Mouse (Mus musculus) lung, postnatal 0 days (tissue): ENCODE results near the gene Inka1. TPM values are rescaled to one million over a fixed set of nuclear protein-coding genes. Genes with fewer than 3 reads are reported as not detected.
A peak's percentile ranks its signal among the peaks of the same experiment; 100 is the strongest.

Experiments used
- ATAC-seq: fragments of 200-750 bp; cut with Nextera tagmentation; 2 replicates; pipeline ENCODE4 v1.8.0; 2017; ENCODE audit warnings: moderate library complexity
- DNase-seq: peaks from one replicate; pipeline ENCODE4 v3.0.0-alpha.2; 2016; ENCODE audit warnings: low spot score
- H3K27ac ChIP-seq: fragments of 300-500 bp; sonication (generic); 2 replicates; pipeline ENCODE4 v1.5.1; 2014; ENCODE audit warnings: antibody characterized with exemption, mild to moderate bottlenecking, low read length, mixed read lengths
- H3K27me3 ChIP-seq: fragments of 300-500 bp; sonication (generic); replicated peaks from 2 replicates; pipeline ENCODE4 v1.6.1; 2014; ENCODE audit warnings: low read length, mixed read lengths; ENCODE audit not compliant: insufficient read depth
- H3K36me3 ChIP-seq: fragments of 300-500 bp; sonication (generic); 2 replicates; pipeline ENCODE4 v1.6.1; 2014; ENCODE audit warnings: low read length, mixed read lengths; ENCODE audit not compliant: insufficient read depth
- H3K4me1 ChIP-seq: fragments of 300-500 bp; sonication (generic); 2 replicates; pipeline ENCODE4 v1.6.1; 2014; ENCODE audit warnings: antibody characterized with exemption, low read depth, low read length, mixed read lengths; ENCODE audit not compliant: insufficient read depth
- H3K4me2 ChIP-seq: fragments of 300-500 bp; sonication (generic); replicated peaks from 2 replicates; pipeline ENCODE4 v1.6.1; 2014; ENCODE audit warnings: low read depth, mild to moderate bottlenecking, low read length, moderate library complexity, mixed read lengths
- H3K4me3 ChIP-seq: fragments of 300-500 bp; sonication (generic); 2 replicates; pipeline ENCODE4 v1.5.1; 2014; ENCODE audit warnings: low read depth, low read length
- H3K9ac ChIP-seq: fragments of 300-500 bp; sonication (generic); replicated peaks from 2 replicates; pipeline ENCODE4 v1.6.1; 2014; ENCODE audit warnings: low read depth, mild to moderate bottlenecking
- H3K9me3 ChIP-seq: fragments of 300-500 bp; sonication (generic); 2 replicates; pipeline ENCODE4 v1.6.1; 2016; ENCODE audit warnings: low read length, mixed read lengths
- CTCF ChIP-seq: IDR thresholded peaks from 2 replicates; pipeline ENCODE4 v1.5.1; 2016; ENCODE audit warnings: antibody characterized with exemption, mild to moderate bottlenecking
- EP300 ChIP-seq: IDR thresholded peaks from 2 replicates; pipeline ENCODE4 v1.6.1; 2016; ENCODE audit warnings: antibody characterized with exemption, mild to moderate bottlenecking, control low read depth
- WGBS: fragments of 180-500 bp; shearing (Covaris S2); extraction: QIAGEN DNeasy Blood & Tissue Kit; methylation state at CpG from one replicate; pipeline ENCODE4 v1.1.7; 2014; 5-methylcytosine and 5-hydroxymethylcytosine counted together
- polyA plus RNA-seq: library from polyadenylated mRNA; unstranded; fragments of >200 nt; fragmentation: Nextera tagmentation; extraction: Ambion mirVana; gene quantifications from 2 replicates; pipeline ENCODE4 v1.2.1, GENCODE M21; 2015

Inka1 gene
- polyA plus RNA-seq, 1 experiment from 2014 or later, result 65.0 TPM

- DNase-seq (no peak), ATAC-seq (no peak)
- Histone ChIP-seq H3K9me3 (no peaks in the 10 kb centered on the region), H3K36me3 (no peaks in the 10 kb centered on the region), H3K4me3 (peak overlapping the region; percentile 28), H3K4me1 (peaks cover 4% of the 10 kb centered on the region; the same call in 1 of the 2 replicates), H3K27me3 (peaks cover 6% of the 10 kb centered on the region; the same call in 1 of the 2 replicates), H3K4me2 (peak overlapping the region; percentile 66), H3K9ac (peak overlapping the region; percentile 16; the same call in 1 of the 2 replicates), H3K27ac (no peak overlapping the region)
- TF ChIP-seq EP300 (no peak), CTCF (no peak)
- 5% methylated on average over 28 of the region's 29 CpGs for WGBS
Measured at GRCm38 (mm10) chr9:107936215-107936822, 49.4 kb downstream of the Inka1 start.

- peak overlapping the region; percentile 16; the same call in 1 of the 2 replicates for H3K9ac ChIP-seq
- no peak for DNase-seq
- H3K4me3 ChIP-seq, result peak overlapping the region; percentile 28
- H3K27ac ChIP-seq, result no peak overlapping the region
- TF ChIP-seq EP300, result no peak
- TF ChIP-seq CTCF, result no peak
- WGBS, result 1% methylated on average over 33 of the region's 41 CpGs
- H3K36me3 ChIP-seq, result no peaks in the 10 kb centered on the region
- peaks cover 4% of the 10 kb centered on the region; the same call in 1 of the 2 replicates for H3K4me1 ChIP-seq
- ATAC-seq, result no peak
- peaks cover 6% of the 10 kb centered on the region; the same call in 1 of the 2 replicates for H3K27me3 ChIP-seq
- H3K9me3 ChIP-seq, result no peaks in the 10 kb centered on the region
- peak overlapping the region; percentile 66 for H3K4me2 ChIP-seq
Measured at GRCm38 (mm10) chr9:107935790-107936214, 49.9 kb downstream of the Inka1 start.

GRCm38 (mm10) chr9:107935374-107935773 is 50.3 kb downstream of the Inka1 start, which contains the start of gene Camkv:
Gene Camkv (plus strand): TSS chr9:107935674.
- no peak for ATAC-seq
- Histone ChIP-seq H3K36me3 (no peaks in the 10 kb centered on the region), H3K27ac (no peak within 1 kb of the TSS), H3K4me3 (peak within 1 kb of the TSS; percentile 28), H3K4me2 (peak within 1 kb of the TSS; percentile 66), H3K4me1 (peaks cover 4% of the 10 kb centered on the region; the same call in 1 of the 2 replicates), H3K27me3 (peaks cover 6% of the 10 kb centered on the region; the same call in 1 of the 2 replicates), H3K9ac (peak within 1 kb of the TSS; percentile 16; the same call in 1 of the 2 replicates), H3K9me3 (no peaks in the 10 kb centered on the region)
- TF ChIP-seq CTCF (no peak), EP300 (no peak)
- DNase-seq, result no peak
- WGBS, result 15% methylated on average over 3 of the region's 3 CpGs

Other genes with a start within 250 kb of the Inka1 start
- gene Rbm5, start 214.9 kb downstream of the Inka1 start, polyA plus RNA-seq, result 119 and 128 TPM in 2 replicates
- 35.6 and 40.9 TPM in 2 replicates for gene Rbm6, start 112.6 kb downstream of the Inka1 start, polyA plus RNA-seq
- gene Mon1a, start 97.7 kb downstream of the Inka1 start, polyA plus RNA-seq, result 12.3 and 12.8 TPM in 2 replicates
- gene Mst1r, start 79.0 kb downstream of the Inka1 start, polyA plus RNA-seq, result 3.1 and 3.5 TPM in 2 replicates
- gene Actl11, start 57.4 kb downstream of the Inka1 start, polyA plus RNA-seq, result not detected in 2 replicates
- gene Camkv, start 50.2 kb downstream of the Inka1 start, polyA plus RNA-seq, result 0.12 and 0.35 TPM in 2 replicates
- gene Traip, start 35.7 kb downstream of the Inka1 start, polyA plus RNA-seq, result 2.2 and 2.6 TPM in 2 replicates
- 33.2 and 33.3 TPM in 2 replicates for gene Uba7, start 10.4 kb downstream of the Inka1 start, polyA plus RNA-seq
- gene Gm20661, start 2.8 kb downstream of the Inka1 start, polyA plus RNA-seq, result 1.8 and 3.6 TPM in 2 replicates
- gene Cdhr4, start 6.6 kb upstream of the Inka1 start, polyA plus RNA-seq, result 7.8 and 8.9 TPM in 2 replicates
- gene Gm20662, start 10.5 kb upstream of the Inka1 start, polyA plus RNA-seq, result 0.17 and 0.44 TPM in 2 replicates
- gene Ip6k1, start 16.6 kb upstream of the Inka1 start, polyA plus RNA-seq, result 52.0 and 53.9 TPM in 2 replicates
- gene Gmppb, start 63.4 kb upstream of the Inka1 start, polyA plus RNA-seq, result 25.5 and 26.5 TPM in 2 replicates
- 1.6 and 1.7 TPM in 2 replicates for gene Amigo3, start 67.3 kb upstream of the Inka1 start, polyA plus RNA-seq
- 0.62 and 1.1 TPM in 2 replicates for gene Mst1, start 94.6 kb upstream of the Inka1 start, polyA plus RNA-seq
- gene Rnf123, start 97.5 kb upstream of the Inka1 start, polyA plus RNA-seq, result 19.7 and 20.4 TPM in 2 replicates
- gene Apeh, start 108.7 kb upstream of the Inka1 start, polyA plus RNA-seq, result 29.3 and 34.6 TPM in 2 replicates
- 0.06 and 0.12 TPM in 2 replicates for gene Bsn, start 204.5 kb upstream of the Inka1 start, polyA plus RNA-seq